Mouse (Mus musculus) spleen, postnatal 14 days (tissue): ENCODE measurements around the gene Ltbp1.

ENCODE experiments used
- DNase-seq, 2 experiments: peaks; one replicate each; pipeline ENCODE4 v3.0.0; 2021 to 2022; ENCODE audit warnings: low spot score in 2 of 2

Gene Ltbp1

DNA sequence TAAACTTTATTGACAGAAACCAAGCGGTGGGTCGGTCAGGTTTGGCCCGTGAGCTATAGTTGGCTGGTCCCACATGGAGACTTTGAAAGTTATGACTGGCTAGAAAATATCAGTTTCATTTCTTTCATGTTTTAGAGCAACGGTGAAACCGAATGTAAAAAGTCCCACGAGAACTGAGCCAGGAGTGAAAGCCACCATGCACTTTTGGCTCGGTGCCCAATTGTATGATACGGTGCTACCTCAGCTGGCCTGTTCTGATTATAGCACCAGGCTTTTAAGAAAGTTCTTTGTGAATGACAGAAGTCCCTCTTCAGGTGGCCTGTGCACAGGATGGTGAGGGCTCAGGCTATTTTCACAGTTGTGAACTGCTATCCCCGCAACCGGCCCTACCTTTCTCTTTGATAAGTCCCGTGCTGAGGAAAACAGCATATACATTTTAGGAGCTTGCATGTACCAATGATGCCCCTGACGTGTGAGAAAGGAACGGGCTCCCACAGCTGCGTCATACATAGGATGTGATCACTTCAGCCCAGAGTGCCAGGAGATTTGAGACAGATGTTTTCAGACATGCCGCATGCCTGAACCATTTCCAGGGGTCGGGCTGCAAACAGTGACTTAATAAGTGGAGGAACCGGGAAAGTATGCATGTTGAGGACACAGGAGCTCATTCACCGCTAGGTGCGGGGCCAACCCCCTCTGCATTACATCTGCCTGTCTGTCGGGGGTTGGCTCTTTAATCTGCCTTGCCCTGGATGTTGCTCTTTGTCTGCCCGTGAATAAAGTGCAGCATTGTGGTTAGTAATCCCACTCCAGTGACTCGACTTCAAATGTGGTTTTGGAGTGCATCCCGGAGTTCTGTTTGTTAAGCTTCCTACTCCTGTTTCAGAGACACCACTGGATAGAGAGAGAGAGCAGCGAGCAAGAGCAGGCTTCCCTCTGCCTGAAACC is 172.8 kb downstream of the Ltbp1 start:
- DNase-seq: no peak

DNA sequence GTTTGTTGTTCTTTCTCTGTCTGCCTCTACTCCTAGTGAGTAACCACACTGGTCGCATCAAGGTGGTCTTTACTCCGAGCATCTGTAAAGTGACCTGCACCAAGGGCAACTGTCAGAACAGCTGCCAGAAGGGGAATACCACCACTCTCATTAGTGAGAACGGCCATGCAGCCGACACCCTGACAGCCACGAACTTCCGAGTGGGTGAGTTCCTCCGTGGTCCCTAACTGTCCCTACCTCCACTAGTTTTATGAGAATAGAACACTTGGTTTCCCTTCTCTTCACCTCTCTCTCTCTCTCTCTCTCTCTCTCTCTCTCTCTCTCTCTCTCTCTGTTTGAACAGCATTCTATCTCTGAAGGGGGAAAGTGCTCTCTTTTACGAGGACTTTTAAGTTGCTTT is 173.6 kb downstream of the Ltbp1 start:
- DNase-seq: no peak

DNA sequence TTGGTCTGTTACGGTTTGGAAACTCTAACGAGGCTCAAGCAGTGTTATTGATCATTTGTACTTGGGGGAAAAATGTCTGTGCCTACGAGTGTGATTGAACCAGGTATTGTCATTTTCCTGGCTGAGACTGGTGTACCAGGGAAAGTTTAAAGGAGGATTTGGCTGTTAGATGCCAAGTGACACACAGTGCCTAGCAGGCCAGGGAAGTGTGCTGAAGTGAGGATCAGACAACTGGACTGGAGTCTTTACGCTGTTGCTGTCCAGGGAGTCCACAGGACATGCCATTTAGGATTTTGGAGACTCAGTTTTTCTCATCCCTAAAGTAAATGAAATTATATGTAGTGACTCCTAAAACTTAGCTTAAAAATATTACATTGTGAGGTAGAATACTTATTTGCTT is 174.9 kb downstream of the Ltbp1 start:
- no peak for DNase-seq

DNA sequence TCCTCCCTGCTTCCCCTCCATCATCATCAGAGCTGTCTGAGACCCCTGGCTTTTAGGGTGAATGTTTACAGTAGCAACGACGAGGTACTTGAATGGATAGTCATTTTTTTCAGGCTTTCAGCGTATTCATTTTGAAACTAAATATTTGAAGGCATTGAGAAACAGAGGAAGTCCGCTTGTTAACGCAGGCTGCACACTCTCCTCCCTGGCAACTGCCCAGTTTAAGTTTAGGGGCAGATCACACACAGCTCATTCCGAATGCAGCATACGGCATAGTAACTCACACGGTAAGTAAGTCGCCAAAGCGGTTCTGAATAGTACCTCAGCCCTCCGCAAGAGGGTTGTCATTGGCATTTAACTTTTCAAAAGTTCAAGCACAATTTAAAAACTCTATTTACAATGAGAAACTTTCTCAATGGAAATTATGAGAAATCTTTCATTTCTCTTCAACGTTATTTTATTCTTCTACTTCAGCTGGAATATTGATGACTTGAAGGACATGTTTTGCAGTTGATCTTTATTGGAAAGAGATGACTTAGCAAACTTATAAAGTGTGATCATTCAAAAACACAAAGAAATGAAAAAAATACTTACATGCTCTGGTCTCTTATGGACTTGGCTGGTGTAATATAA is 175.7 kb downstream of the Ltbp1 start:
- no peak for DNase-seq

DNA sequence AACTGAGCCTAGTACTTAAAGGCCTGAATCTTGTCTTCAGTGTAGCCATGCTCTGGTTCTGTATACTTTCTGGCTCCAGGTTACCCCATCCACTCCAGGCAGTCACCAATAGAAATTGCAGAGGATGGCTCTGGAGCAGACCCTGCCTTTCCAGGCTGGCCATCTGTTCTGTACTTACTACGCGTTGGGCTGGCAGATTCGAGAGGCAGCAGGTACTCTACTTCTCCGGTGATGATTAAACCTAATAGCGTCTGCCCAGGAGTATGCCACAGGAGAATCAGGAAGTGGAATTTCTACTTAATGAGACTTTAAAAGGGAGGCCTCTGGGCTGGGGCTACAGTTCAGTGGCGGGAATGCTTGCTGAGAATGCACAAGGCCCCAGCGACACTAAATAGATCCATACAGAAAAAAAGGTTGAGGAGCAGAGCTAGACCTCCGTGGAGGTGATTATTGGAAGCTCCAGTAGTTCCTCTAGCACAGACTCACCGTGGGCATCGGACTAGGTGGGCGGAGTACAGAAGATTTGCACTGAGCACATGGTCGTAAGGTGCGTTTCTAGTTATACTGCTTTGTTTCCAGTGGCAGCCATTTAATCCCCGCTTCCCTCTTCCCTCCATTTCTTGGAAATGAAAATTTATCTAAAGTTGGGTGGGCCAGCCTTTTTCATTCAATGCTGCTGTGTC is 177.1 kb downstream of the Ltbp1 start:
- no peak for DNase-seq

DNA sequence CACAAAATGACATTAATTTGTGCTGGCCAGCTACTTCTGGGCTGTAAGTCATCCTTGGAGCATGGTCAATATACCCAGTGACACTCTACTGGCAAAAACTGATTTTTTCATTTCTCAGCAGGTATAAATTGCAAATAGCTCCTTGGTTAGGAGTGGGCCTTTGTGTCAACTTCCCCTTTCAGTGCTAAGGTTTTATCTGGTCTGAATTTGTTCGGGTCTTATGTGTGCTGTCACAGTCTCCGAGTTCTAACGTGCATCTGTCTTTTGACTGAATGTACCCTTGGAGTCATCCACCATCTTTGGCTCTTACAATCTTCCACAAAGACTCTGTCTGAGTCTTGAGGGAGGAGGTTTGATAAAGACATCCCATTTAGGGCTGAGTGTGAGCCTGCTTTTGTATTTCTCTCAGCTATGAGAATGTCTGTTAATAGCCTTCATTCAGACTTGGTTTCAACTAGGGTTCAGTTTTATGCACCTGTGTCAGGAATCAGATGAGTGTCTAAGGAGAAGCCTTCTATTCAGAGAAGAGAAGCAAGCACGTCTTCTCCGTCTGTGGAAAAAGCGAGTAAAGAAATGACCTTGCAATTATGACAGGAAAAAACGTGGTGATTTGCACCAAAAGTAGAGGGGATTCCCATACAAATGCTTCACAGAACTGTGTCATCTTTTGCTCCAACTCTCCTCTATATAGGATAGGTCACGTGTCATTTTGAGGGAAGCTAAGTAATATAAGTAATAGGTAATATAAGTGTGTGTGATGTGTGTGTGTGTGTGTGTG is 181.6 kb downstream of the Ltbp1 start:
- no peak for DNase-seq

DNA sequence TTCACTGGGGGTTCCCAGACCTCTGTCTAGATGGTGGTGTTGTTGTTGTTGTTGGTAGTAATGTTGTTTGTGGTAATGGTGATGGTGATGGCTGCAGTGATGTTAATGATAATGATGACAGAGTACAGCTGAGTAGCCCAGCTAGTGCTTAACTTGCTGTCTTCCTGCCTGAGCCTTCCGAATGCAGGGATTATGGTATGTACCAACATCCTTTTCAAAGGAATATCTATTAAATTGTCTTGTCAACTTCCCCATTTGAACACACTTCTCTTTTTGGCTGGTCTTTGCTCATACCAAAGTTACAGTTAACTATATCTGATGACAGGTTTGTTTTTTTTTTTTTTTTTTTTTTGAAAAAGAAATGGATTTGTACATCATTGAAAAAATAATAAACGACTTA is 191.6 kb downstream of the Ltbp1 start:
- DNase-seq: no peak

DNA sequence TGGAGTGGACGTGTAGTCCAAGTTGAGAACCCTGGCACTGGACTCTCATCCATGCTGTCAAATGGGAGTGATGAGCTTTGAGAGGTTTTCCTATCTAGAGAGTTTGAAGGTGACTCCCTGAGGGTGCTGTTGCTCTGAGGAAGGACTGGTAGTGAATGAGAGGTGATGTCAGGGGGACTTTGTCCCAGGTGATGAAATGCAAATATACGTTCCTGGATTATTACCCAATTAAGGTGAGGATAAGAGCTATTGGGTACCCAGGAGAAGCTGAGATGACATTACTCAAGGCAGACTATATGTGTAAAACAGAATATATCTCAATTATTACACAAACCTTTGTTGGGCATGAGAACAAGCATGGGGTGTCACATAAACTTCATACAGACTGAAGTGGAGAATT is 193.4 kb downstream of the Ltbp1 start:
- DNase-seq: no peak

DNA sequence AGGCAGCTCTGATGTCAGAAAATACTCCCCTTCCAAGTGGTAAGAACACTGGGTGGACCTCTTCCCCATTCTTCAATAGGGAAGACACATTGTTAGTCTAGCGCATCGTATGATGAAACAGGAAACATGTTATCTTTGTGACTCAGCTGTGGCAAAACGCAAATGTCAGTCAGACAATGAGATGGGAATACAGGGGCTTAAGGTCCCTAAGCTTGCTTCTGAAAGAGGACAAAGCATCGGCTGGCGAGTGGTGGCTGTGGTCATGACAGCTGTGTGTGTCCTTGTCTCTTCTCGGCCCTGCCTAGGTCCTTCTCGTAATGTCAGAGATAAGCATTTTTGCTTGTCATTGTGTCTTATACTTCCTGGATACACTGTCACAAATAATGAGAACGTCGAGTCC is 194.3 kb downstream of the Ltbp1 start:
- no peak for DNase-seq

DNA sequence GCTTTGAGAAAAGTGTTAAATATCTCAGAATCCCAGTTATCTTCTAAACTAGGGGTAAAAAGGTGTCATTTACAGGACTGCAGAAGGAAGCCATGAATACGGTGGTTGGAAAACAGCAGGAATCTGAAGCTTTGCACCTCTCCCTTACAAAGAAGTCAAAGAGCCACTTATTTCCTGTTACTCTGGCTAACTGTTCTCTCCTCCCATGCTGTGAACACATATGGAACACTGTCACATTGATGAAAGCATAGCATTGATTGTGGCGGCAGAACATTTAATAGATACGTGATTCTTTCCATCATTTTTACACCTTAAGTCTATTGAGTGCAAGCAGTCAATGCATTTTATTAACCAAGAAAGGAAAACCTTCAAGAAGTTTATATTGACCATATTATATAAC is 196.9 kb downstream of the Ltbp1 start:
- no peak for DNase-seq

DNA sequence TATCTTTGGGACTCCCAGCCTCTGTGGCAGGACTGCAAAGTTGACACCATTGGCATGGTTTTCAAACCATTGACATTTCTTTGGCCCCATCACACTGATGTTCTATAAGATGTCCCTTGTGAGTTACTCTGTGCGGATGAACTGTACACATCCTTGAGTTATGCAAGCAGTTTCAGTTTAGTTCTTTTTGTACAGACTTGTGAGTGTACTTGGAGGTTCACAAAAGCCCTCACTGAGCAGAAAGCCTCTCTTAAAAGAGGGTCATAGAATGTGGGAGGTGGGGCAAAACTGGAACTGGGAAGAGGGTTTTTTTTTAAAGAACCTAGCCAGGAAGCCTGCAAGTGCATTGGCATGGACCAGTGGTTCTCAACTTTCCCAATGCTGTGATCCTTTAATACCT is 198.7 kb downstream of the Ltbp1 start:
- DNase-seq: no peak

DNA sequence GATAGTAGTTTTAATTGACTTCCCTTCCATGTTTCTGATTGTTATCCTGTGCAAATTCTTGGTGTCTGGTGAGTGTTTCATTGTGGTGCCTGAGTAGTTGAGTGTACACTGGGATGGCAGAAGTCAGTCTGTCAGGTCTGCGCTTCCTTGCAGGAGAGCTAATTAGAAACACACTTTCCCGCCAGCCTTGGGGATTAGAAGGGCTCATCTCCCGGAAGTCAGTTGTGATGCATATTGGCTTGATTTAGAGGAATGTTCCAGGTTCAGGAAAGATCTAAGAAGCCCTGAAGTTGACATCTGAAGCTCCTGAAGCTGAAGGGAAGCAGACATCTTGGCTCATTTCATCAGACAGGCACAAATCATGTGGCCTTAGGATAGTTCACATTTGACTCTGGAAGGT is 200.9 kb downstream of the Ltbp1 start:
- DNase-seq: no peak

DNA sequence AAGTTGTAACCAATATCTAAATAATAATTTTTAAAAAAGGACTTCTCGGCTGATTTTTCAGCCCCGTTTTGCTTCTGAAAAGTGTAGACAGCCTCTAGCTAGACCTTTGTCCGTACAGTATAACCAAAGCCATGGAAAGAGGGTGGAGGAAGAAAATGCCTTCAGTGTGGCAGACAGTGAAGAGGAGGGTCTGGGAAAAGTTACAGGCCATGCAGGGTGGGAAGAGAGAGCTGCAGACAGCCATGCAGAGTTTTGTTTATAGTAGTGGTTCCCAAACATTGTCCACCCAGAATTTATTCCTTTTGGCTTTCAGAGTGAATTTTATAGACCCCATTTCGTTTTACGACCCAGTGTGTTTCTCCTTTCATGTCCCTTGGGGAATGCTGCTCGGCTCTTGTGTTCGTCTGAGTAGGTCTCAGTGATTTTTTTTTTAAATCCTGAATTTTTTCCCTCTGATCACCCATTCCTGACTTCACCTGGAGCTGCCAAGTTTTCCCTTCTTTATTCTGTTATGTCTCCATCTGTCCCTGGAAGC is 202.9 kb downstream of the Ltbp1 start:
- DNase-seq: no peak

DNA sequence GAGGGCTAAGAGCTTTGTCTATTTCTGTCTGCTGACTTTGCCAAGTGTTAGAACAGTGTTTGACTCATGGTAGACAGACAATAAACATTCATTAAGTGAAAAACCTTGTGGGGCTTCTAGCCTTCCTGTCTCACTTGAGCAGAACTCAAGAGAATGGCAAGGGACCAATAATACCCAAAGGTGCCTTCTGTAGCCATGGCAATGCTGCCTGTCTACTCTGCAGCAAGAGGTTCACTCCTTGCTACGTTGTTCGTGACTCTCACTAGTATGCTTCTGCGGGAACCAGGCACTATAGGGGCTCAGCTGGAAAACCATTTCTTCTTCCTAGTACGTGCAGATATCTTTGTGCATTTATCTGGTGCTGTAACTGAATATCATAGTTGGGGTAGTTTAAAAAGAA is 205.2 kb downstream of the Ltbp1 start:
- DNase-seq: no peak

DNA sequence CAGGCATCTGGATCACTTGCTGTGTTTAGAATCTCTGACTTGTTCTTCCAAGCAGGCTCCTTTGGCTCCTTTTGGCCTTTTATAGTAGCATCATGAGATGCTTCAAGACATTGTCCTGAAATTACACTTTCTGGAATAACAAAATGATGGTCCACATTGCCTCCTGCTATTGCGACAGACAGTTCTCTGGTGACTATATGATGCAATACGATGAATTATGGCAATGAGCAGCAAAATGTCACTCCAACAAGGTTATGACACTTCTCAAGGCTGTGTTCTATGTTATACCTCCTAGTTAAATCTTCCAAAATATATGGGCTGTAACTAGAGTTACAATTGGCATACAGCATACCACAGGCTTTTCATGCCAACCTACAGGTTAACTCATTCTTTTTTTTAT is 211.0 kb downstream of the Ltbp1 start:
- no peak for DNase-seq

DNA sequence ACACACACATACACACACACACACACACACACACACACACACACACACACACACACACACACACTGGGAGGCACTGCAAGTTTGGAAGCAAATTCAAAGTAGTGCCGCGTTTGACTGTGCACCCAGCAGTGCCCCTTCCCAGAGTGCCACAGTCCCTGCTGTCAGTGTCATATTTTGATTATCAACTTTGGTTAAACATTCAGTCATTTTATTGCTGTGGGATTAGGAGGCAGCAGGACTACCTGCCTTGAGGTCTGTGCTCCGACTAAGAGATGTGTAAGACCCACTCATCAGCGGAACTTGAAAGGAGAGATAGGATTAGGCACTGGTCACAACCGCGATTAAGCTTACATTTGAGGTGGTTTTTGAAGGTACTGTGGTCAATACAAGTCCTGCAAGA is 213.3 kb downstream of the Ltbp1 start:
- DNase-seq: no peak

DNA sequence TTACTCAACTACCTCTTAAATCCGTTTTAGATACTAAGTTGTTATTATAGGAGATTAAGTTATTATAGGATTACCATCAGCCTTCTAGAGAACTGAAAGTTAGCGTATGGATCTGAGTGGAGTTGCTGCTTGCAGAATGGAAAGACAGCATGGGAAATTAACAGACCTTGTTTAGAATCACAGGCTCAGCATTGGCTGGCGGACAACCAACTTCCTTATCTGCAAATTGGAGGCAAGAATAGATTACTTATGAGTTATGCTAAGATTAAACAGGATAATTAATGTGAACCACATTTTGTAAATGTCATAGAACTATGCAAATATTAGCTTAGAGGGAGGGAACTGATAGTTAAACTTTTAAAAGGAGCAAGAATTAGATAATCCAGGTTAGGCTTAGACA is 223.0 kb downstream of the Ltbp1 start:
- no peak for DNase-seq

DNA sequence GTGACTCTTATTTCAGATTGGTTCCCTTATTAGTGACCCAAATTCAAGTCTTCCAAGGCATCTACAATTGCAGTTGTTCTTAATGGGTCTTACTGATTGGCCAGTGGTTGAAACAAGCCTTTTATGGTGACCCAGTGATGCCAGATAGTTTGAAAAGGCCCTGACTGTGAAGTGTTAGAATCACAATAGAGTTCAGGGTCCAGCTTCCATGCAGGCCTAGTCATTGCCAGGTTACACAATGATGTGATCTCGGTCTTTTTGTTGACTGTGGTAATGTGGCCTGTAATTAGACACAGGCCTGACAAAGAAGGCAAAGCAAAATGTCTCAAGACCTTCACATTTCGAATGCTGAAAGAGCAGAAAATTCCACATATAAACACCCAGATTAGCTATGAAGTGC is 227.8 kb downstream of the Ltbp1 start:
- DNase-seq: no peak

DNA sequence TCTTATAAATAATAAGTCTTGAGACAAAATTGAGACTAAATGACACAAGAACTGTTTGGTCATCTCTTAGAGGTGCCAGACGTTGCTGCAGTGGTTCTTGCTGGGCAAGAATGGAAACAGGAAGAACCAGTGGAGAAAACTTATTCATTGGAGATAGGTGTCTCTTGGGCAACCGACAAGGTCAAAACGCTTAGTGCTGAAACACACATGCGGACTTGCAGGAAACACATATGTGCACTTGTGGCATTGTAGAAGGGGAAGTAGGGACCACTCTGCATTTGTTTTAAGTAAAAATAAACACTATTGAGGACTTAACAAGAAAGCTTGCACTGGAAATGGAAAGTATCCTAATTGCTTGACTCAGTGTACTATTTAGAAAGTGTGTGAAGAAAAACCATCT is 228.6 kb downstream of the Ltbp1 start:
- no peak for DNase-seq

DNA sequence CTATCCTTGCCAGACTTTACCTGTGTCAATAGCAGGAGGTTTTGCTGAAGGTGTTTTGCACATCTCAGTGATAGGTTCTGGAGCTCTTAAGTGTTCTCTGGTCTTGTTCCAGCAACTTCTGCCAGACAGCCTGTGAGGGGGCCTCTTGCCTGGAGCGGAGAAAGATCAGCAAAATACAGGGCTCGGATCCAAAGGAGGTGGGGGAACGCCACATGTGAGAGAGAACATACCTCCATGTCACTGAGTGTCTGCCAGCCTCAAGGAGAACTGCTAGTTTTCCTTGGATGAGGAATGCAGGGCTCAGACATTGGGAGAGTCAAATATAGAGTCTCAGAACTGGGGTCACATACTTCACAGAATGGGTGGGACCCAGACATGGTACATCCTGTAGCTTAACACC is 230.4 kb downstream of the Ltbp1 start:
- no peak for DNase-seq

DNA sequence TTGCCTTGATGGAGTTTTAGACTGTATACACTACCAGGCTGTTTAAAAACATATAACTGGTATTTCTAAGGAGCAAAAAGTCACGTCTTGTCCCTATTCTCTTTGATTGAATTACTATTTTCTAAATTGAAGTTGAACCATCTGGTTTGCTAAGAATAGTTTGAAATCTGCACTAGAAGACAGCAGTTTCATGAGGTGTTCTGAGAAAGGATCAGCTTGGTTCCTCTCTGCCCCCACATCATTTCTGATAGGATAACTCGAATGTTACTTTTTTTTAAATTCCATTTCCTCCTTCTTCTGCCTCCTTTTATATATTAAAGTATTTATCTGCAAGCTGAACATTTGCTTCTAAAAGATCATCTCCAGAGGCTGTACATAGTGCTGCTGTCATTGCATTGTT is 231.2 kb downstream of the Ltbp1 start:
- no peak for DNase-seq

DNA sequence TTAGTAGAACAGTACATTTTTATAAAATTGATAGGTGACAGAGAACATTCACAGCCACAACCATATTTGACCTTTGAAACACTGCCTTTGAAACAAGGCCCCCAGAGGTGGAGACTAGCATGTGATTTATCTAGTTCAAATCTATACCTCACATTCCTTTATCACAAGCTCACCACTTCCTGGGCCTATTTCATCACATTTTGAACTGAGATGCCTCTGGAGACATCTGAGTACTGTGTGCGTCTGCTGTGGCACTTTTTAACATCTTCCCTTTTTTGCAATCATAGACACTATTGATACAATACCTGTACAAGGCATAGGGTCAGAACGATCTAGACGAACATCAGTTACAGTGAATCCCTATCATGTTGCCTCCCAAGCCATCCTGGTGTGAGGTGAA is 232.1 kb downstream of the Ltbp1 start:
- DNase-seq: no peak
